Mouse (Mus musculus): ENCODE results near the gene Acp7. TPM values are rescaled to one million over a fixed set of nuclear protein-coding genes. Genes with fewer than 3 reads are reported as not detected.

The Acp7 gene
- polyA plus RNA-seq, 1 experiment from 2014 or later, result 0.10 TPM

Small RNAs within 50 kb of the gene (microRNA-seq; reads per million reads assigned to microRNA genes)
- not detected for gene Mir7049

Other genes with a start within 250 kb of the Acp7 start
- 48.4 and 50.0 TPM in 2 replicates for gene Med29, start 238.6 kb downstream of the Acp7 start, polyA plus RNA-seq (2015; fragmentation: Nextera tagmentation; extraction: Ambion mirVana)
- 89.3 and 96.0 TPM in 2 replicates for gene Paf1, start 238.4 kb downstream of the Acp7 start, polyA plus RNA-seq (2015; fragmentation: Nextera tagmentation; extraction: Ambion mirVana)
- 5.3 and 33.8 TPM in 2 replicates for gene Gmfg, start 193.9 kb downstream of the Acp7 start, polyA plus RNA-seq (2015; fragmentation: Nextera tagmentation; extraction: Ambion mirVana)
- 16.0 and 18.7 TPM in 2 replicates for gene Lrfn1, start 179.4 kb downstream of the Acp7 start, polyA plus RNA-seq (2015; fragmentation: Nextera tagmentation; extraction: Ambion mirVana)
- not detected in 2 replicates for gene Ifnl2, start 120.9 kb downstream of the Acp7 start, polyA plus RNA-seq (2015; fragmentation: Nextera tagmentation; extraction: Ambion mirVana)
- gene Ifnl3, start 108.5 kb downstream of the Acp7 start, polyA plus RNA-seq (2015; fragmentation: Nextera tagmentation; extraction: Ambion mirVana), result not detected in 2 replicates
- gene Sycn, start 90.4 kb downstream of the Acp7 start, polyA plus RNA-seq (2015; fragmentation: Nextera tagmentation; extraction: Ambion mirVana), result 1.3 TPM in 1 of 2 replicates, not detected in the other
- gene Nccrp1, start 84.1 kb downstream of the Acp7 start, polyA plus RNA-seq (2015; fragmentation: Nextera tagmentation; extraction: Ambion mirVana), result 0.31 and 0.36 TPM in 2 replicates
- 20.3 and 22.8 TPM in 2 replicates for gene Samd4b, start 33.2 kb downstream of the Acp7 start, polyA plus RNA-seq (2015; fragmentation: Nextera tagmentation; extraction: Ambion mirVana)
- gene Pak4, start 33.1 kb downstream of the Acp7 start, polyA plus RNA-seq (2015; fragmentation: Nextera tagmentation; extraction: Ambion mirVana), result 16.0 and 23.1 TPM in 2 replicates
- gene Fbxo27, start 61.5 kb upstream of the Acp7 start, polyA plus RNA-seq (2015; fragmentation: Nextera tagmentation; extraction: Ambion mirVana), result 10.2 and 10.5 TPM in 2 replicates
- 5.4 and 6.3 TPM in 2 replicates for gene Fbxo17, start 85.5 kb upstream of the Acp7 start, polyA plus RNA-seq (2015; fragmentation: Nextera tagmentation; extraction: Ambion mirVana)
- gene Mrps12, start 110.5 kb upstream of the Acp7 start, polyA plus RNA-seq (2015; fragmentation: Nextera tagmentation; extraction: Ambion mirVana), result 116 and 124 TPM in 2 replicates
- 19.7 and 23.3 TPM in 2 replicates for gene Sars2, start 110.7 kb upstream of the Acp7 start, polyA plus RNA-seq (2015; fragmentation: Nextera tagmentation; extraction: Ambion mirVana)
- 0.78 and 0.88 TPM in 2 replicates for gene Ccer2, start 124.8 kb upstream of the Acp7 start, polyA plus RNA-seq (2015; fragmentation: Nextera tagmentation; extraction: Ambion mirVana)
- 106 and 114 TPM in 2 replicates for gene Sirt2, start 135.4 kb upstream of the Acp7 start, polyA plus RNA-seq (2015; fragmentation: Nextera tagmentation; extraction: Ambion mirVana)
- 75.9 and 77.6 TPM in 2 replicates for gene Nfkbib, start 136.2 kb upstream of the Acp7 start, polyA plus RNA-seq (2015; fragmentation: Nextera tagmentation; extraction: Ambion mirVana)
- 2.9 and 7.0 TPM in 2 replicates for gene Rinl, start 157.6 kb upstream of the Acp7 start, polyA plus RNA-seq (2015; fragmentation: Nextera tagmentation; extraction: Ambion mirVana)
- gene Hnrnpl, start 177.2 kb upstream of the Acp7 start, polyA plus RNA-seq (2015; fragmentation: Nextera tagmentation; extraction: Ambion mirVana), result 158 and 164 TPM in 2 replicates
- gene Ech1, start 193.9 kb upstream of the Acp7 start, polyA plus RNA-seq (2015; fragmentation: Nextera tagmentation; extraction: Ambion mirVana), result 91.4 and 114 TPM in 2 replicates
- 5.4 and 85.2 TPM in 2 replicates for gene Lgals4, start 202.5 kb upstream of the Acp7 start, polyA plus RNA-seq (2015; fragmentation: Nextera tagmentation; extraction: Ambion mirVana)
- 3.3 and 4.8 TPM in 2 replicates for gene Lgals7, start 232.5 kb upstream of the Acp7 start, polyA plus RNA-seq (2015; fragmentation: Nextera tagmentation; extraction: Ambion mirVana)